Mouse (Mus musculus): ENCODE measurements around the gene Arhgap22. TPM values are rescaled to one million over a fixed set of nuclear protein-coding genes. Genes with fewer than 3 reads are reported as not detected.

Gene Arhgap22
- polyA plus RNA-seq, 1 experiment, result 9.0 TPM

DNA sequence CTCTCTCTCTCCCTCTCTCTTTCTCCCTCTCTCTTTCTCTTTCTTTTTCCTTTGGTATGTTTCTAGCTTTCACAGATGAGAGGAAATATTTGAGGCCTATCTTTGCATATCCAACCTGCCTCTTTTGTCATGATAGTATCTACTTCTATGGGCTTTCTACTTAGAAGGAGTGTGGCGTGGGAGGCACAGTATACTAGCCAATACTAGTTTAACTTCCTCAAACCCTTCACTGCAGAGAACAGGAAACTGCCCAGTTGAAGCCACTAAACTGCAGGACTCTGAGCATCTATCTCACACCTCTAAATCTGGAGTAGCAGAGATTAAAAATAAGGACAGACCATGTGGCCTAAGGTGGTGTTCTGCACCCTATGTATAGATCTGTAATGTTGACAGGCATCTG lies 23.2 kb upstream of the Arhgap22 start:
- TF ChIP-seq CTCF (IDR thresholded peaks at IDR 0.05; ENCODE audit: borderline replicate concordance, insufficient read depth, low read length) (no peak), POLR2A (IDR thresholded peaks at IDR 0.05; ENCODE audit: low read depth, low read length) (no peak)
- Histone ChIP-seq H3K4me1 (ENCODE audit: control insufficient read depth, insufficient read depth, low read length) (peaks cover 4% of the 10 kb centered on the region), H3K4me3 (ENCODE audit: insufficient read depth, low read length) (no peak overlapping the region), H3K27ac (ENCODE audit: insufficient read depth, low read length) (no peak overlapping the region)

GRCm38 (mm10) chr14:33193762-33194161 lies 20.1 kb upstream of the Arhgap22 start:
- no peak for TF ChIP-seq POLR2A (IDR thresholded peaks at IDR 0.05; ENCODE audit: low read depth, low read length)
- TF ChIP-seq CTCF (IDR thresholded peaks at IDR 0.05; ENCODE audit: borderline replicate concordance, insufficient read depth, low read length), result no peak
- Histone ChIP-seq H3K27ac (ENCODE audit: insufficient read depth, low read length) (no peak overlapping the region), H3K4me3 (ENCODE audit: insufficient read depth, low read length) (no peak overlapping the region), H3K4me1 (ENCODE audit: control insufficient read depth, insufficient read depth, low read length) (no peaks in the 10 kb centered on the region)

DNA sequence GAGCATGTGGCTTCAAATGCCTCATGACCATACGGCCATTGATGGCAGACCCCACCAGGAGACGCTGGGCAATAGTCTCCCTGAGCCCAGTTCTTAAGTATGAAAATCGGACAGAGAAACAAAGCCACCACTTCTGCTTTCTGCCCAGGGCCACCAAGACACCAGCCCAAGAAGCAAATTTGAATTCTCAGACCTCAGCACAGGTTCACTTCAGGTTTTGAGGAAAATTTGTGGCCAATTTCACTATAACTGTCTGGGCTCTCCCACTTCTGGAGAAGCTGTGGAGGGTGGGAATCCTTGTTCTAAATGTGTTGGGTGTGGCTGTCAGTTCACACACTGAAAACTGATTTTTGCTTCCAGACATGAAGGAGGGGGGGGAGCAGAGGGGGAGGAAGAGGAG lies 19.6 kb upstream of the Arhgap22 start:
- no peak for TF ChIP-seq POLR2A (IDR thresholded peaks at IDR 0.05; ENCODE audit: low read depth, low read length)
- no peak overlapping the region for H3K4me3 ChIP-seq (ENCODE audit: insufficient read depth, low read length)

GRCm38 (mm10) chr14:33202161-33202560 lies 11.7 kb upstream of the Arhgap22 start:
- Histone ChIP-seq H3K27ac (ENCODE audit: insufficient read depth, low read length) (no peak overlapping the region), H3K4me1 (ENCODE audit: control insufficient read depth, insufficient read depth, low read length) (no peaks in the 10 kb centered on the region), H3K4me3 (ENCODE audit: insufficient read depth, low read length) (no peak overlapping the region)
- TF ChIP-seq POLR2A (IDR thresholded peaks at IDR 0.05; ENCODE audit: low read depth, low read length) (no peak), CTCF (IDR thresholded peaks at IDR 0.05; ENCODE audit: borderline replicate concordance, insufficient read depth, low read length) (no peak)

More for the DNA sequence above, 19.6 kb upstream of the Arhgap22 start:
- no peak overlapping the region for H3K27ac ChIP-seq (ENCODE audit: insufficient read depth, low read length)
- H3K4me1 ChIP-seq (ENCODE audit: control insufficient read depth, insufficient read depth, low read length), result no peaks in the 10 kb centered on the region

DNA sequence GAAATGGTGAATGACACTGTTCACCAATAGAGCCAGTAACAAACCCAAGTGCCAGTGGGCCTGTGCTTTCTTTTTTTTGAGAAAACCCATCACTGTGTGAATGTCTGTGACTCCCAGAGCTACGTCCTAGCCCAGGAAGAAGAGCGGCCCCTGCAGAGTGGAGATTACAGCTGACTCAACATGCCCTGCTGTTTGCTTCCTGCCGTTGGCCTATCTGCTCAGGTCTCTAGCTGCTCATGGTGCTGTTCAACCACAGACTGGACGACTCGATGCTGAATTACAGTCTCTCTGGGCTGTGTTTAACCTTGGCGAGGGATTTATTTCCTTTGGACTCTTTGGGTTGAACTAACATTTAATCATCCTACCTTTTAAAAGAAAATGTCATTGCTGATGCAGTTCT lies 10.9 kb upstream of the Arhgap22 start:
- no peak for TF ChIP-seq POLR2A (IDR thresholded peaks at IDR 0.05; ENCODE audit: low read depth, low read length)
- TF ChIP-seq CTCF (IDR thresholded peaks at IDR 0.05; ENCODE audit: borderline replicate concordance, insufficient read depth, low read length), result no peak

GRCm38 (mm10) chr14:33203777-33204176 lies 10.0 kb upstream of the Arhgap22 start:
- no peak overlapping the region for H3K27ac ChIP-seq (ENCODE audit: insufficient read depth, low read length)
- no peak overlapping the region for H3K4me3 ChIP-seq (ENCODE audit: insufficient read depth, low read length)
- H3K4me1 ChIP-seq (ENCODE audit: control insufficient read depth, insufficient read depth, low read length), result no peaks in the 10 kb centered on the region
- TF ChIP-seq CTCF (IDR thresholded peaks at IDR 0.05; ENCODE audit: borderline replicate concordance, insufficient read depth, low read length) (no peak), POLR2A (IDR thresholded peaks at IDR 0.05; ENCODE audit: low read depth, low read length) (no peak)

More for the DNA sequence above, 10.9 kb upstream of the Arhgap22 start:
- Histone ChIP-seq H3K4me1 (ENCODE audit: control insufficient read depth, insufficient read depth, low read length) (no peaks in the 10 kb centered on the region), H3K27ac (ENCODE audit: insufficient read depth, low read length) (no peak overlapping the region), H3K4me3 (ENCODE audit: insufficient read depth, low read length) (no peak overlapping the region)

GRCm38 (mm10) chr14:33205280-33205965 lies 8.4 kb upstream of the Arhgap22 start:
- Histone ChIP-seq H3K4me3 (ENCODE audit: insufficient read depth, low read length) (no peak overlapping the region), H3K4me1 (ENCODE audit: control insufficient read depth, insufficient read depth, low read length) (no peaks in the 10 kb centered on the region), H3K27ac (ENCODE audit: insufficient read depth, low read length) (no peak overlapping the region)
- TF ChIP-seq CTCF (IDR thresholded peaks at IDR 0.05; ENCODE audit: borderline replicate concordance, insufficient read depth, low read length) (peak; percentile 58; the same call in 1 of the 2 replicates), POLR2A (IDR thresholded peaks at IDR 0.05; ENCODE audit: low read depth, low read length) (no peak)

GRCm38 (mm10) chr14:33207011-33207410 lies 6.8 kb upstream of the Arhgap22 start:
- H3K4me3 ChIP-seq (ENCODE audit: insufficient read depth, low read length), result no peak overlapping the region
- no peaks in the 10 kb centered on the region for H3K4me1 ChIP-seq (ENCODE audit: control insufficient read depth, insufficient read depth, low read length)
- TF ChIP-seq POLR2A (IDR thresholded peaks at IDR 0.05; ENCODE audit: low read depth, low read length), result no peak
- peak; percentile 52; the same call in 1 of the 2 replicates for TF ChIP-seq CTCF (IDR thresholded peaks at IDR 0.05; ENCODE audit: borderline replicate concordance, insufficient read depth, low read length)
- H3K27ac ChIP-seq (ENCODE audit: insufficient read depth, low read length), result no peak overlapping the region

- no peak overlapping the region for H3K4me3 ChIP-seq (ENCODE audit: insufficient read depth, low read length)
- H3K27ac ChIP-seq (ENCODE audit: insufficient read depth, low read length), result no peak overlapping the region
- no peaks in the 10 kb centered on the region; the same call in 1 of the 2 replicates for H3K4me1 ChIP-seq (ENCODE audit: control insufficient read depth, insufficient read depth, low read length)
- TF ChIP-seq POLR2A (IDR thresholded peaks at IDR 0.05; ENCODE audit: low read depth, low read length) (no peak), CTCF (IDR thresholded peaks at IDR 0.05; ENCODE audit: borderline replicate concordance, insufficient read depth, low read length) (no peak)
Observed at GRCm38 (mm10) chr14:33208331-33208730, 5.5 kb upstream of the Arhgap22 start.

GRCm38 (mm10) chr14:33210806-33211205 lies 3.0 kb upstream of the Arhgap22 start:
- Histone ChIP-seq H3K4me3 (ENCODE audit: insufficient read depth, low read length) (no peak overlapping the region), H3K4me1 (ENCODE audit: control insufficient read depth, insufficient read depth, low read length) (peaks cover 2% of the 10 kb centered on the region; the same call in 1 of the 2 replicates), H3K27ac (ENCODE audit: insufficient read depth, low read length) (no peak overlapping the region)
- no peak for TF ChIP-seq POLR2A (IDR thresholded peaks at IDR 0.05; ENCODE audit: low read depth, low read length)
- TF ChIP-seq CTCF (IDR thresholded peaks at IDR 0.05; ENCODE audit: borderline replicate concordance, insufficient read depth, low read length), result no peak
